Mouse (Mus musculus) bone marrow macrophage, adult 2 months (primary cell): Measurements from ENCODE around the gene Wwp2. TPM values are rescaled to one million over a fixed set of nuclear protein-coding genes. Genes with fewer than 3 reads are reported as not detected.
A peak's percentile ranks its signal among the peaks of the same experiment; 100 is the strongest.

ENCODE experiments used
- H3K27ac ChIP-seq: 2 replicates; pipeline ENCODE4 v1.5.1; 2012; ENCODE audit warnings: low read depth, low read length; ENCODE audit not compliant: insufficient read depth
- H3K4me1 ChIP-seq: 2 replicates; pipeline ENCODE4 v1.6.1; 2012; ENCODE audit warnings: low read length; ENCODE audit not compliant: control insufficient read depth, insufficient read depth
- H3K4me3 ChIP-seq: 2 replicates; pipeline ENCODE4 v1.5.1; 2012; ENCODE audit warnings: mild to moderate bottlenecking, low read length, moderate library complexity; ENCODE audit not compliant: insufficient read depth
- CTCF ChIP-seq: IDR thresholded peaks from 2 replicates; pipeline ENCODE4 v1.5.1; 2012; ENCODE audit warnings: low read depth, mild to moderate bottlenecking, low read length, moderate library complexity
- POLR2A ChIP-seq: IDR thresholded peaks from 2 replicates; pipeline ENCODE4 v1.6.1; 2012; ENCODE audit warnings: mild to moderate bottlenecking, low read depth, low read length, borderline replicate concordance
- polyA plus RNA-seq: library from polyadenylated mRNA; stranded (reverse); fragments of >200 nt; gene quantifications from 2 replicates; pipeline ENCODE4 v1.2.4, GENCODE M21; 2012; ENCODE audit not compliant: missing spikeins, insufficient read depth, insufficient read length

Gene Wwp2
- polyA plus RNA-seq, 1 experiment = 68.1 TPM

- H3K4me3 ChIP-seq = no peak overlapping the region
- TF ChIP-seq POLR2A (no peak), CTCF (no peak)
- peaks cover 4% of the 10 kb centered on the region; the same call in 1 of the 2 replicates for H3K4me1 ChIP-seq
- no peak overlapping the region for H3K27ac ChIP-seq
These were observed 34.3 kb upstream of the Wwp2 start for GRCm38 (mm10) chr8:107401866-107402265.

- Histone ChIP-seq H3K27ac (no peak within 1 kb of the TSS), H3K4me1 (peaks cover 4% of the 10 kb centered on the region; the same call in 1 of the 2 replicates), H3K4me3 (peak within 1 kb of the TSS; percentile 32)
- TF ChIP-seq CTCF (no peak), POLR2A (no peak)
These were observed 33.0 kb upstream of the Wwp2 start, which contains the start of gene Nqo1 for GRCm38 (mm10) chr8:107403038-107403781. TSS of gene Nqo1 (minus strand) at chr8:107403206.

GRCm38 (mm10) chr8:107404057-107404456 lies 32.1 kb upstream of the Wwp2 start:
- Histone ChIP-seq H3K27ac (no peak overlapping the region), H3K4me3 (no peak overlapping the region), H3K4me1 (peaks cover 4% of the 10 kb centered on the region; the same call in 1 of the 2 replicates)
- no peak for TF ChIP-seq POLR2A
- TF ChIP-seq CTCF = no peak

- H3K4me3 ChIP-seq = no peak overlapping the region
- TF ChIP-seq CTCF (no peak), POLR2A (no peak)
- H3K27ac ChIP-seq = no peak overlapping the region
- H3K4me1 ChIP-seq = peaks cover 4% of the 10 kb centered on the region; the same call in 1 of the 2 replicates
These were observed 30.2 kb upstream of the Wwp2 start for GRCm38 (mm10) chr8:107405935-107406334.

DNA sequence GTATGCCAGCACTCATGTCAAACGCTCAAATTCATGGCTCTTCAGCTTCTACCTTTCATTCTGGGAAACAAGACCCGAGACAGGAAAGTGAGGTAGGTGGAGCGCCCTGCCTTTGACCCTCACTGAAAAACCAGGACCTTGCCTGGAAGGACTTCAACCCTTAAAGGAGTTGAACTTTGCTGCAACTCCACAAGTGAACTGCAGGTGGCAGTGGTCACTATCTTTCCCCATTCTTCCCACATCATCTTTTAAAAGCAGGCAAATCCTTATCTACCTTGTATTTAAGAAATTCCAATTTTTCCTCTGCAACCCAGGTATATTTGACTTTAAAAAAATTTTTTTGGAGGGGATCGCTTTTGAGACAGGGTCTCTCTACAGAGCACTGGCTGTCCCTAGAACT lies 24.8 kb upstream of the Wwp2 start:
- Histone ChIP-seq H3K4me1 (no peaks in the 10 kb centered on the region), H3K27ac (no peak overlapping the region), H3K4me3 (no peak overlapping the region)
- TF ChIP-seq POLR2A (no peak), CTCF (peak; percentile 2; the same call in 1 of the 2 replicates)

- Histone ChIP-seq H3K27ac (no peak overlapping the region), H3K4me3 (no peak overlapping the region), H3K4me1 (no peaks in the 10 kb centered on the region)
- TF ChIP-seq POLR2A (no peak), CTCF (no peak)
These were observed 23.6 kb upstream of the Wwp2 start for GRCm38 (mm10) chr8:107412552-107412951.

- H3K4me1 ChIP-seq = no peaks in the 10 kb centered on the region
- no peak for TF ChIP-seq POLR2A
- no peak overlapping the region for H3K4me3 ChIP-seq
- H3K27ac ChIP-seq = no peak overlapping the region
These were observed 22.3 kb upstream of the Wwp2 start for GRCm38 (mm10) chr8:107413881-107414280.

DNA sequence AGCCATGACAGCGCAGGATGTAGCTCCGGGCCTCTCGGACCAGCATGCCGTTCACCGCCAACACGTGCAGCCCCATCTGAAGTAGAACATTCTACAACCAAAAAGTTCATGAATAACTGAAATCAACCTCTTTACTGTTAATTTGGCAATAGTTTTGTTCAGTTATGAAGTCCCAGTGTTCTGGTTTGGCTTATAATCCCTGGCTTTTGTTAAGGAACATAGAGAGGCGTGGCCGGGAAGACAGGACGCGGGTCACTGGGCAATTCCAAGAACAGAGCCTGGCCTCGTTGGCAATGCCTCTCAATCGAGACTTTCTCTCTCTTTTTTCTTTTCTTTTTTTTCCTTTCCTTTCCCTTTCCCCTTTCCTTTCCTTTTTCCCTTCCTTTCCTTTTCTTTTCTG lies 19.2 kb upstream of the Wwp2 start:
- H3K4me1 ChIP-seq = no peaks in the 10 kb centered on the region
- TF ChIP-seq POLR2A (no peak), CTCF (no peak)
- H3K27ac ChIP-seq = no peak overlapping the region
- no peak overlapping the region for H3K4me3 ChIP-seq

GRCm38 (mm10) chr8:107424176-107424575 lies 12.0 kb upstream of the Wwp2 start:
- Histone ChIP-seq H3K4me1 (peaks cover 6% of the 10 kb centered on the region), H3K4me3 (peak overlapping the region; percentile 88), H3K27ac (no peak overlapping the region)
- TF ChIP-seq CTCF (no peak), POLR2A (no peak)

DNA sequence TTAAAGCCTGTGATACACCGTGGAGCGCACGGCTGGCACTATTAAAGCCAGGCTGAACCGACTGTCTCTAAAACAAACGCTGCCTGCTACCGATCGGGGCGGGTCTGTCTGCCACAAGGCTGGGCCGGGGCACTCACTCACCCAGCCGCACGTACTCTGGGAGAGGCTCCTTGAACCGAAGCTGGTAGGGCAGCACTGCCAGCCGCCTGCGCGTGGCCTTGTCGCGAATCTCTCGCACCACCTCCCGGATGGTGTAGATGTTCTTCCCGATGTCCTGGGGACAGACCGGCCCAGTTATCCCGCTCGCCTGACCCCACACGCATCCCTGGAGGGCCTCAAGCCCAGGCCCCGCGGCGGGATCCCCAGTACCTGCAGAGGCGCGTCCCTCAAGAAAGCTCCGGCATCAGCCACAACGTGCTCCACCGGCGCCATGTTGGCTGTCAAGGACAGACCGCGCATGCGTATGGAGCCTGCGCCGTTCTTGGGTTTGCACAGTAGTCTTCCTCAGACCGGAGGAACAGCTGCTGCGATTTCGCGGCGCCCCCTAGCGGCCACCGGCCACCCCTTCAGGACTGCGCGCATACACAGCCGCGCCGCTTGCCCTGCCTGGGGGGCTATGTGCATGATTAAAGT lies 11.5 kb upstream of the Wwp2 start, which contains the start of gene Nob1:
Nob1 (minus strand) TSS at position 455 of the 633 bp plus-strand sequence.
- TF ChIP-seq CTCF (peak; percentile 97), POLR2A (0 out of 2 replicates have a peak, but pooled peaks have one; percentile 29)
- Histone ChIP-seq H3K27ac (peak within 1 kb of the TSS; percentile 22; the same call in 1 of the 2 replicates), H3K4me3 (peak within 1 kb of the TSS; percentile 88), H3K4me1 (peaks cover 6% of the 10 kb centered on the region)

DNA sequence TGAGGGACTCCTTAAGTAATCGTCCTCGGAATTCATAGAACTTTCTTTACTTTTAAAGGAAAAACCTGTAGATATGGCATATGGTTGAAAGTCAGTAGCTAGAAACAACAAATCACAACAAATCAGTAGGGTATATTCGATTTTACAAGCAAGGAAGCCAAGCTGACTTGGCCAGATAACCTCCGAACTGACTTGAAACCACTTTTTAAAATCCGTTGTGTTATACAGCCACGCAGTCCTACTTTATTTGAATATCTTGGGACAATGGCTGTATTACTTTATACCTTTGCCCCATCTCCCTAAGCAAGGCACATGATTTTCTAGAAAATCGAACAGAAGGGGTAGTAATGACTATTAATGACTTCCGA lies 11.0 kb upstream of the Wwp2 start:
- no peak for TF ChIP-seq CTCF
- TF ChIP-seq POLR2A = no peak
- H3K27ac ChIP-seq = no peak overlapping the region
- H3K4me3 ChIP-seq = no peak overlapping the region
- peaks cover 6% of the 10 kb centered on the region for H3K4me1 ChIP-seq
